In the genomic region with DNA sequence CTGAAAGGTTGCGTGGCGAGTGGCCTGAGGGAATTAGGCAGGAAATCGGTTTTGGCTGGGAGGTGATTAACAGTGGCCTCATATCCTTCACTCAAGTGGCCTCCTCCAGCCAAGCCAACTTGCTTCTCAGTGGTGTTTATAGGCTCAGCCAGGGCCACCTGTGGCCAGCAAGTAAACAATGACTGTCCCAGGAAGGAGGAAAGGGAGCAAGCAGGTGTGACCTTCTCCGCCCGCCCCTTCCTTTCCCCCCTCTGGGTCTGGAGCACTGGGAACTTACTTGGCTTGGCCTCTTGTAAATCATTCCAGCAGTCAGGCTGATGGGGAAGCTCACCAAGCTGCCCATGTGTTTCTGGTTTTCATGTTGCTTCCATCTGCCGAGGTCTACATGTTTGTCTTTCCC, we compare ENCODE assay signal across 14 mouse cellular contexts. TPM values are rescaled to one million over a fixed set of nuclear protein-coding genes. Genes with fewer than 3 reads are reported as not detected.
A peak's percentile ranks its signal among the peaks of the same experiment; 100 is the strongest.
DNase-seq lines count a peak whose midpoint lies in the region; ATAC-seq and TF ChIP-seq lines count a peak whose summit lies in the region.
"Had no signal": no experiment of that assay in that cellular context is flagged by ENCODE, and none has a peak within 500 bp of the region (broad histone marks: within the 10 kb centered on the region; RNA-seq: fewer than 3 reads in every experiment).

No protein-coding gene starts in this region.

- no peaks in the 10 kb centered on the region; the same call in 1 of the 2 replicates for H3K79me2 ChIP-seq in heart, adult 2 months (replicated peaks; ENCODE audit: control insufficient read depth, insufficient read depth, low read length)

- H3K4me1 ChIP-seq in heart, adult 2 months (ENCODE audit: control insufficient read depth, insufficient read depth, low read length) = peaks cover 11% of the 10 kb centered on the region
- H3K4me1 ChIP-seq in heart, embryonic 12.5 days (replicated peaks) = peaks cover 7% of the 10 kb centered on the region
- H3K4me1 ChIP-seq in forebrain, embryonic 15.5 days = 0 out of 2 replicates have a peak, but pooled peaks cover 4% of the 10 kb centered on the region
- H3K4me1 ChIP-seq: embryonic facial prominence, embryonic 12.5 days; liver, embryonic 15.5 days; midbrain, embryonic 10.5 days had no signal

- no peak overlapping the region for H3K4me3 ChIP-seq in heart, adult 2 months
- no peak overlapping the region for H3K4me3 ChIP-seq in heart, embryonic 12.5 days
- no peak overlapping the region for H3K4me3 ChIP-seq in forebrain, embryonic 15.5 days
- H3K4me3 ChIP-seq: embryonic facial prominence, embryonic 12.5 days; liver, embryonic 15.5 days; midbrain, embryonic 10.5 days; neural tube, embryonic 13.5 days had no signal

- H3K36me3 ChIP-seq in heart, adult 2 months (ENCODE audit: control insufficient read depth, insufficient read depth, low read length) = peaks cover 6% of the 10 kb centered on the region
- H3K36me3 ChIP-seq in heart, embryonic 12.5 days = peaks cover 99% of the 10 kb centered on the region
- peaks cover 10% of the 10 kb centered on the region for H3K36me3 ChIP-seq in forebrain, embryonic 15.5 days
- H3K36me3 ChIP-seq: liver, embryonic 15.5 days had no signal

- no peak overlapping the region for H3K4me2 ChIP-seq in heart, embryonic 12.5 days
- no peak overlapping the region for H3K4me2 ChIP-seq in forebrain, embryonic 15.5 days (replicated peaks)
- H3K4me2 ChIP-seq: embryonic facial prominence, embryonic 12.5 days; liver, embryonic 15.5 days; neural tube, embryonic 13.5 days had no signal

- H3K9me3 ChIP-seq in heart, embryonic 12.5 days (replicated peaks) = no peaks in the 10 kb centered on the region
- H3K9me3 ChIP-seq in forebrain, embryonic 15.5 days = no peaks in the 10 kb centered on the region
- H3K9me3 ChIP-seq: embryonic facial prominence, embryonic 12.5 days; liver, embryonic 15.5 days; midbrain, embryonic 10.5 days; neural tube, embryonic 13.5 days had no signal

- H3K9ac ChIP-seq in heart, adult 2 months (ENCODE audit: low read depth, low read length) = no peak overlapping the region
- H3K9ac ChIP-seq in heart, embryonic 12.5 days = no peak overlapping the region
- H3K9ac ChIP-seq in forebrain, embryonic 15.5 days (replicated peaks) = no peak overlapping the region
- H3K9ac ChIP-seq: embryonic facial prominence, embryonic 12.5 days; liver, embryonic 15.5 days; neural tube, embryonic 13.5 days had no signal

- ATAC-seq in heart, embryonic 12.5 days (ENCODE audit: insufficient number of reproducible peaks, low FRiP score) = no peak
- no peak for ATAC-seq in forebrain, embryonic 15.5 days (replicated peaks)
- ATAC-seq: intestine, postnatal 0 days had no signal

- intact Hi-C loops in heart, adult 2 months (cut with DNase I) = no loop called here

- 0 out of 2 replicates have a peak, but pooled peaks have one; percentile 60 for TF ChIP-seq EP300 in heart, adult 2 months (IDR thresholded peaks at IDR 0.05; ENCODE audit: insufficient read depth, low read depth, low read length)

- no peak for TF ChIP-seq POLR2A in heart, adult 2 months (IDR thresholded peaks at IDR 0.05; ENCODE audit: insufficient read depth, low read depth, low read length)

- peak; percentile 61 to 73 for DNase-seq in heart, adult 2 months
- peak; percentile 61 to 71 for DNase-seq in cerebellum, adult 18-20 months
- DNase-seq in cerebellum, adult 9-11 months = peak; percentile 82
- DNase-seq in heart, adult 9 months (ENCODE audit: low spot score in 2 of 2) = peak; percentile 66 to 81
- no peak for DNase-seq in thymus, postnatal 4 days
- DNase-seq: thymus, postnatal 14 days had no signal

- 34% methylated on average over 6 of the region's 6 CpGs for WGBS in heart, adult 2 months
- 82% methylated on average over 6 of the region's 6 CpGs for WGBS in heart, embryonic 12.5 days
- 88% methylated on average over 6 of the region's 6 CpGs for WGBS in forebrain, embryonic 15.5 days

- TF ChIP-seq CTCF in heart, adult 2 months (IDR thresholded peaks at IDR 0.05) = no peak

- no peaks in the 10 kb centered on the region for H3K27me3 ChIP-seq in heart, adult 2 months (ENCODE audit: control insufficient read depth, insufficient read depth, low read length)
- H3K27me3 ChIP-seq in heart, embryonic 12.5 days (replicated peaks) = no peaks in the 10 kb centered on the region
- H3K27me3 ChIP-seq in forebrain, embryonic 15.5 days = no peaks in the 10 kb centered on the region
- H3K27me3 ChIP-seq: CH12.LX; embryonic facial prominence, embryonic 12.5 days; neural tube, embryonic 13.5 days had no signal

- H3K27ac ChIP-seq in heart, adult 2 months = peak overlapping the region; percentile 38
- no peak overlapping the region for H3K27ac ChIP-seq in heart, embryonic 12.5 days (ENCODE audit: poor library complexity, severe bottlenecking)
- no peak overlapping the region for H3K27ac ChIP-seq in forebrain, embryonic 15.5 days (replicated peaks)
- H3K27ac ChIP-seq: embryonic facial prominence, embryonic 12.5 days; liver, embryonic 15.5 days; midbrain, embryonic 10.5 days; neural tube, embryonic 13.5 days had no signal

RNA-seq across cellular contexts. Expression of a gene that starts 46.3 kb away (rescaled TPM):
- total RNA-seq in heart, adult 2 months (2021) = 10 to 100 TPM; 21.9 to 63.9 TPM
- 17.7 and 32.1 TPM in 2 replicates for polyA plus RNA-seq in heart, adult 2 months (2012; rRNA removed)
- polyA plus RNA-seq in heart, embryonic 12.5 days (2016; fragmentation: Nextera tagmentation; extraction: Ambion mirVana) = 44.2 and 48.3 TPM in 2 replicates
- polyA plus RNA-seq in forebrain, embryonic 15.5 days (2015; fragmentation: Nextera tagmentation; extraction: Ambion mirVana) = 8.5 and 9.0 TPM in 2 replicates

RNA-seq across cellular contexts. Expression of a gene that starts 50.0 kb away (rescaled TPM):
- total RNA-seq in heart, adult 2 months (2021) = 1 to 10 TPM; 1.2 to 1.6 TPM
- 4.4 and 4.6 TPM in 2 replicates for polyA plus RNA-seq in heart, adult 2 months (2012; rRNA removed)
- polyA plus RNA-seq in heart, embryonic 12.5 days (2016; fragmentation: Nextera tagmentation; extraction: Ambion mirVana) = 3.4 and 4.0 TPM in 2 replicates
- 5.3 and 6.5 TPM in 2 replicates for polyA plus RNA-seq in forebrain, embryonic 15.5 days (2015; fragmentation: Nextera tagmentation; extraction: Ambion mirVana)
